Mouse (Mus musculus): ENCODE measurements at regions not wholly inside any gene's neighbourhood (a gene's known extent, or its start where the extent isn't known, plus 50 kb on each side); places are given as distances from the start of the nearest gene placed in this dataset.

DNA sequence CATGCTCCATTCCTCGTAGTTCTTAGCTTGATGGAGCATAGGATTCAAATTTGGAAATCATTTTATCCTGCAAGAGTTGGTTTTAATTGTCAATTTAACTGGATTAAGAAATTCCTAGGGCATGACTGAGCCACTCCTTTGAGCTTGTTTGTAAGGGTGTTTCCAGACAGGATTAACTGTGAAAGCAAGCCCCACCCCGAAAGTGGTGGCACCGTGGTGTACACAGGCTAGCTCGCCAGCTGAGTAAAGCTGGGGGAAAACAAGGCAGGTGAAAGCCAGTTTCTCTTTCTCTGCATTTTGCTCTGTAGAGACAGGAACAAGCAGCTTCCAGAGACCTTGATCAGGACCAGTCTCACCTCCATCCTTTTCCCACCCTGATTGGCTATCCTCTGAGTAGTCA, 103.5 kb downstream of the Arrdc3 start:
- TF ChIP-seq POLR2A (IDR thresholded peaks at IDR 0.05; ENCODE audit: insufficient read length, low read depth) (no peak), E2F4 (IDR thresholded peaks at IDR 0.05; ENCODE audit: insufficient read depth) (no peak), TCF12 (IDR thresholded peaks at IDR 0.05; ENCODE audit: insufficient read depth, poor library complexity, severe bottlenecking) (no peak), MAX (IDR thresholded peaks at IDR 0.05; ENCODE audit: low read depth) (no peak), POLR2AphosphoS2 (IDR thresholded peaks at IDR 0.05; ENCODE audit: insufficient read length, low read depth) (no peak), SRF (IDR thresholded peaks at IDR 0.05; ENCODE audit: control insufficient read depth, insufficient read length, low read depth) (no peak)
